Mouse (Mus musculus) brain, embryonic 14.5 days (tissue): ENCODE results near the gene Amer3. TPM values are rescaled to one million over a fixed set of nuclear protein-coding genes. Genes with fewer than 3 reads are reported as not detected.
"Not testable (repeated sequence)": the region's sequence is repeated elsewhere in the genome, so short reads cannot be mapped to it uniquely, and the experiment has no call there.

Source experiments
- DNase-seq: peaks from one replicate; pipeline ENCODE4 v3.0.0-alpha.2; 2011; ENCODE audit warnings: low read depth
- CTCF ChIP-seq: fragments of 200-500 bp; IDR thresholded peaks from 2 replicates; pipeline ENCODE4 v1.5.1; 2012; ENCODE audit warnings: inconsistent platforms, mild to moderate bottlenecking, moderate library complexity, borderline replicate concordance; ENCODE audit not compliant: insufficient read depth, insufficient read length; ENCODE audit errors: extremely low read depth
- POLR2A ChIP-seq: fragments of 200-500 bp; IDR thresholded peaks from 2 replicates; pipeline ENCODE4 v1.6.1; 2012; ENCODE audit warnings: mild to moderate bottlenecking, inconsistent platforms, borderline replicate concordance; ENCODE audit not compliant: poor library complexity, insufficient read depth, insufficient read length, severe bottlenecking; ENCODE audit errors: extremely low read depth
- polyA plus RNA-seq: library from polyadenylated mRNA; depleted of rRNA; stranded (reverse); fragments of >200 nt; gene quantifications from 2 replicates; pipeline ENCODE4 v1.2.3, GENCODE M21; 2012; rRNA removed

Amer3 gene
- polyA plus RNA-seq = 19.4 and 30.0 TPM in 2 replicates

DNA sequence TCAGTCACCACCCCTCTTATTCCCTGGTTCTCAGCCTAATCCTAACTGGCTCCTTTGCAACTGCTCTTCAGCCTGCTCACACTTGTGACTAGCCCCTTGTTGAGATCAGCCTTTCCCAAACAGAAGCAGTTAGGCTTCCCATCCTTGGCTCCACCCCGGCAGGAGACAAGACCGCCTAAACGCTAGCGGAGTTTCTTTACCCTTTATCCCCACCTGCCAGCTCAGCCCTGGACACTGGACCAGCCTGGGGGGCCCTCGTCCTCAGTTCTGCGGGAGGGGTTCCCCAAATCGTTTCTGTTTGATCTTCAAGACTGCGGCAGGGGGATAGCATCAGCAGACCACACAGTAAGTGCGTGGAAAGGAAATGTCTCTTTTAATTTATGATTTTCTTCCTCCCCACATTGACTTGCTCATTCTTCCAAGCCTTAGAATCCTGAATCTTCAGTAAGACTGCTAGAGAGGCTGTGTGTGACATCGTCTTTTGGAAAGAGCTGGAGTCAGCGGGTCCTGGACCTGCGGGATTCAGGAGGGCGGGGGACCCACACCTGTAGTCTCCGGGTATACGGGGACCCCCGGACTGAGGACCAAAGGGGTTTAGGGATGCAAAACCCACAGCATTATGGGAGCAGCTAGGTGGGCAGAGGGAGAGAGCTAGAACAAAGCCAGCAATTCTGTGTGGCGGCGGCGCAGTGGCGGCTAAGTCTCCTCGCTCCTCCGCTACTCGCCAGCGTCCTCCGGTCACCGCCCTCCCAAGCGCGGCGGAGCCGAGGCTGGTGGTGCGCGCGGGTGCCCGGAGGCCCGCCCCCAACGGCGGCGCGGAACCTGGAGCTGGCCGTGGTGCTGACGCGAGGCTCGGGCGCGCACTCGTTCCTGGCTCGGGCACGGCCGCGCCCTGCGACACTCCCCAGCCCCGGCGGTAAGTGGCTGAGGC is at the start of gene Amer3:
Gene Amer3, plus strand, starts transcription at position 807 of the 931 bp plus-strand sequence.
- TF ChIP-seq POLR2A (peak; percentile 79), CTCF (no peak)
- peak; percentile 92 for DNase-seq

DNA sequence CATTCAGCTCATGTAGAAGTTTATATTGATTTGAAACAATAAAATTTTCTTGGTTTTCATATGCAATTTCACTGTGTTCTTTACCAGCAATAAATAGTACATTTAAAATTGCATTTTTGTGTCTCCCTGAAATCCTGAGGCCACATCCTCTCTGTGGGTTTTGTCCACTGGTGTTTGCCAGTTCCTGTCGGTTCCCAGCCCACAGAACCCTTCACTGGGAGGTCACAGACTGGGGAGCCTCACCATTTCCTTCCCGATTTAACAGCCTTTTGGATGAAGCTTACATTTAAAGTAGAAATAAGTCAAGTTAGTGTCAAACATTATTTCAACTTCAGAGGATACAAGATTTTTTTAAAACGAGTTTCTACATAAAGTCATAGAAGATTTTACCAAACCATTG is 44.9 kb upstream of the Amer3 start:
- not testable (repeated sequence) for DNase-seq

DNA sequence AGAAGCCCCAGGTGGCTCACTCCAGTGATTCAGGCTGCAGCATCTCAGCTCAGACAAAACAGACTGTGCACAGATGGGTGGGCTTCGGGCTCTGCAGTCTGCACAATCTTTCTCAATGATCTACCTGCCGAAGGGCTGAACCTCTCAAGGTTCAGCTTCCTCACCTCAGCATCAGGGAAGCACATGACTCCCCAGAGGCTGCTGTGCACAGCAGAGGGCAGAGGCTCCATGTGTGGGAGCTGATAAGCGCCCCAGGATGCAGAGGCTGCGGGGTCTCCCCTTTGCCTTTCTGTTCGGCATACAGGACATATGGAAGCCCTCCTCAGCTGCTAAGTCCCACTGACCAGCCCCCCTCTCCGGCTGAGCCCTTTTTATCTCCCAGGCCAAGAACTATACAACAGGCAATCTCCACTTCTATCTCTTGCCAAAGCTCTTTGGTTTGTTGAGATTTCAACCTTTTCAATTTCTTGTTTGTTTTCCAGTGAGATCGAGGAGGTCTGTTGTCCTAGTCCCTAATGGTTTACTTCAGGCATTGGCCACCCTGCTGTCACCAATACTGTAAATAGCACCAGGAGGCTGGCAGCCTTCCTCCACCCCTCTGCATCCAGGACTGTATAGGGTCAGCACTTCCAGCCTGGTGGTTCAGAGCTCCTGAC is 44.3 kb upstream of the Amer3 start, which contains the start of gene Cfc1:
Gene Cfc1, plus strand, starts transcription at position 606 of the 656 bp plus-strand sequence.
- not testable (repeated sequence) for DNase-seq

DNA sequence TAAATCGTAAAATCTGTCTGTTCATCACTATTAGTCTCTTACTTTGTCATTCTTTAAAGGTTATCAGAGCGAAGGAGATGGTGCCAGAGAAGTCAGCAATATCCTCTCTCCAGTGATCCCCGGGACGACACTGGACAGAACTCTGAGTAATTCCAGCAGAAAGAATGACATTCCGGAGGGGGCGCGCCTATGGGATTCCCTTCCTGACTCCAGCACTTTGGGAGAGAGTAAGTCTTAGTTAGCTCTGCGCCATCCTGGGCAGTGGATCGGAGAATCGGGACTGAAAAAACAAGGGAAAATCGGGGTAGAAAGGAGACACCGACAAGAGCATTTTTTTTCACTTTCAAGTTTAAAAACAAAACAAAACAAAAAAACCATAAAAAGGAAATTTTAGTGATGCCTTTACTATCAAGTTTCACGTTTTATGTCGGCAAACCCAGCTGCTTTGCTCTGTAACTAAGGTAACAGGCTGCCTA is 43.1 kb upstream of the Amer3 start:
- peak; percentile 4 for DNase-seq
- TF ChIP-seq POLR2A (no peak), CTCF (no peak)

GRCm38 (mm10) chr1:34536767-34537485 is 42.5 kb upstream of the Amer3 start:
- peak; percentile 9 for DNase-seq
- no peak for TF ChIP-seq POLR2A
- no peak for TF ChIP-seq CTCF

- no peak for DNase-seq
- no peak for TF ChIP-seq POLR2A
- no peak for TF ChIP-seq CTCF
Observed at GRCm38 (mm10) chr1:34547074-34547473, 32.4 kb upstream of the Amer3 start.

- TF ChIP-seq CTCF (no peak), POLR2A (no peak)
Observed at GRCm38 (mm10) chr1:34553690-34554089, 25.8 kb upstream of the Amer3 start.

GRCm38 (mm10) chr1:34554275-34554674 is 25.2 kb upstream of the Amer3 start:
- no peak for DNase-seq
- TF ChIP-seq POLR2A = no peak
- TF ChIP-seq CTCF = no peak

More at GRCm38 (mm10) chr1:34553690-34554089, 25.8 kb upstream of the Amer3 start:
- no peak for DNase-seq

DNA sequence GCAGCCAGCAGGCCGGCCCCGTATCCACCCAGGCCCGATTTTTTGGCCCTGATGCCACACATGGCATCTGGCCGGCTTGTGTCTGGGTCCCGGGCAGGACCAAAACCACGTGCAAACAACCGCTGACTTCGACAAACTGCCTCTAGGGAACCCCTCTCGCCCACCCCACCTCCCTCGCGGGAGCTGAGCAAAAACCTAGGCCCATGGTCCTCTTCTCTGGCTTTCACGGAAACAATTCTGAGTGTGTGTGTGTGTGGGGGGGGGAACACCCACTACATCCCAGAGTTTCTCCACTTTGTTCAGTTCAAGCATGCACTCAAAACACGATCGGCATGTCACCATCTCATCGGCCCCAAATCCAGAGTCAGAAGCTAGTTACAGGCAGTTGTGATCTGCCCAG is 18.6 kb upstream of the Amer3 start, which contains the start of gene Prss40:
Gene Prss40, minus strand, starts transcription at position 101 of the 400 bp plus-strand sequence.
- TF ChIP-seq CTCF (no peak), POLR2A (no peak)
- no peak for DNase-seq

GRCm38 (mm10) chr1:34564383-34565045 is 14.9 kb upstream of the Amer3 start:
- no peak for DNase-seq
- TF ChIP-seq CTCF (no peak), POLR2A (no peak)

DNA sequence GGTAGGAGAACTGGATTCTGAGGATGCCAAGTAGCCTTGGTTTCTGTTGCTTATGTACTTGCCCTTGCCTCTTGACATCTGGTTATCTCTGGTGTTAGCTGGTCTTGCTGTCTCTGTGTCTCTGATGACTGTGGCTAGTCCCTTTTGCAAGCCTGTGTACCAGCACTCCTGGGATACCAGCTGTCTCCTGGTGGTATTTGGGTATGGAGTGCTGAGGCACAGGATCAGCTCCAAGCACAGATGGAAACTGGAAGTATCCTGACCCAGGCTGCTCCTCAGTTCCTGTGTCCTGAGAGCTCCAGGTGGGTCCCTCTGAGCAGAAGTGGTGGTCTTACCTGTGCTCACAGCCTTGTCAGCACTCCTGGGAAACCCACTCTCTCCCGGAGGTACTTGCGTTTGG is 11.3 kb upstream of the Amer3 start:
- no peak for DNase-seq
- TF ChIP-seq POLR2A (no peak), CTCF (no peak)

GRCm38 (mm10) chr1:34569876-34570275 is 9.6 kb upstream of the Amer3 start:
- TF ChIP-seq CTCF (no peak), POLR2A (no peak)
- DNase-seq = no peak
